Mouse (Mus musculus) forebrain, embryonic 12.5 days (tissue): ENCODE data around the gene Lcn12. TPM values are rescaled to one million over a fixed set of nuclear protein-coding genes. Genes with fewer than 3 reads are reported as not detected.

Experiments used
- ATAC-seq: fragments of 200-750 bp; cut with Nextera tagmentation; 2 replicates; pipeline ENCODE4 v1.8.0; 2017; ENCODE audit warnings: moderate TSS enrichment; ENCODE audit not compliant: low FRiP score
- H3K27ac ChIP-seq: fragments of 300-500 bp; sonication (generic); 2 replicates; pipeline ENCODE4 v1.5.1; 2016; ENCODE audit warnings: mild to moderate bottlenecking
- H3K27me3 ChIP-seq: fragments of 300-500 bp; sonication (generic); 2 replicates; pipeline ENCODE4 v1.6.1; 2016; ENCODE audit warnings: mild to moderate bottlenecking
- H3K36me3 ChIP-seq: fragments of 300-500 bp; sonication (generic); replicated peaks from 2 replicates; pipeline ENCODE4 v1.6.1; 2016; ENCODE audit warnings: mild to moderate bottlenecking
- H3K4me1 ChIP-seq: fragments of 300-500 bp; sonication (generic); 2 replicates; pipeline ENCODE4 v1.6.1; 2016
- H3K4me2 ChIP-seq: fragments of 300-500 bp; sonication (generic); 2 replicates; pipeline ENCODE4 v1.6.1; 2016; ENCODE audit warnings: mild to moderate bottlenecking, moderate library complexity
- H3K4me3 ChIP-seq: fragments of 300-500 bp; sonication (generic); replicated peaks from 2 replicates; pipeline ENCODE4 v1.5.1; 2016; ENCODE audit warnings: mild to moderate bottlenecking
- H3K9ac ChIP-seq: fragments of 300-500 bp; sonication (generic); 2 replicates; pipeline ENCODE4 v1.6.1; 2016; ENCODE audit warnings: mild to moderate bottlenecking
- H3K9me3 ChIP-seq: fragments of 300-500 bp; sonication (generic); 2 replicates; pipeline ENCODE4 v1.6.1; 2016
- WGBS: fragments of 180-500 bp; shearing (Covaris S2); methylation state at CpG from one replicate; pipeline ENCODE4 v1.1.7; 2016; 5-methylcytosine and 5-hydroxymethylcytosine counted together
- microRNA-seq: library from miRNA; unstranded; fragments of <30 nt; microRNA quantifications from one replicate; pipeline ENCODE4, GENCODE M21; 2017
- polyA plus RNA-seq: library from polyadenylated mRNA; unstranded; fragments of >200 nt; fragmentation: Nextera tagmentation; extraction: Ambion mirVana; gene quantifications from 2 replicates; pipeline ENCODE4 v1.2.1, GENCODE M21; 2016

The Lcn12 gene
- polyA plus RNA-seq, 1 experiment from 2014 or later: not detected

- Histone ChIP-seq H3K27me3 (no peaks in the 10 kb centered on the region; the same call in 1 of the 2 replicates), H3K4me3 (no peak overlapping the region), H3K9me3 (no peaks in the 10 kb centered on the region), H3K4me2 (no peak overlapping the region), H3K36me3 (peaks cover 3% of the 10 kb centered on the region), H3K9ac (no peak overlapping the region), H3K27ac (no peak overlapping the region), H3K4me1 (no peaks in the 10 kb centered on the region)
- ATAC-seq: no peak
- WGBS: 61% methylated on average over 1 of the region's 1 CpGs
Observed at GRCm38 (mm10) chr2:25452951-25453350, 40.8 kb downstream of the Lcn12 start.

- no peak overlapping the region for H3K9ac ChIP-seq
- WGBS: 84% methylated on average over 8 of the region's 8 CpGs
- H3K9me3 ChIP-seq: no peaks in the 10 kb centered on the region
- peaks cover 22% of the 10 kb centered on the region for H3K36me3 ChIP-seq
- no peak overlapping the region for H3K27ac ChIP-seq
- no peak overlapping the region for H3K4me2 ChIP-seq
- H3K4me1 ChIP-seq: no peaks in the 10 kb centered on the region
- H3K4me3 ChIP-seq: no peak overlapping the region
- H3K27me3 ChIP-seq: no peaks in the 10 kb centered on the region
- ATAC-seq: no peak
Observed at GRCm38 (mm10) chr2:25450853-25451647, 42.7 kb downstream of the Lcn12 start.

GRCm38 (mm10) chr2:25442682-25443081 is 51.0 kb downstream of the Lcn12 start:
- no peaks in the 10 kb centered on the region for H3K27me3 ChIP-seq
- H3K27ac ChIP-seq: no peak overlapping the region
- H3K4me3 ChIP-seq: no peak overlapping the region
- 97% methylated on average over 14 of the region's 14 CpGs for WGBS
- H3K4me2 ChIP-seq: no peak overlapping the region
- H3K4me1 ChIP-seq: no peaks in the 10 kb centered on the region
- H3K36me3 ChIP-seq: peaks cover 95% of the 10 kb centered on the region
- no peak overlapping the region for H3K9ac ChIP-seq
- ATAC-seq: no peak
- no peaks in the 10 kb centered on the region for H3K9me3 ChIP-seq

DNA sequence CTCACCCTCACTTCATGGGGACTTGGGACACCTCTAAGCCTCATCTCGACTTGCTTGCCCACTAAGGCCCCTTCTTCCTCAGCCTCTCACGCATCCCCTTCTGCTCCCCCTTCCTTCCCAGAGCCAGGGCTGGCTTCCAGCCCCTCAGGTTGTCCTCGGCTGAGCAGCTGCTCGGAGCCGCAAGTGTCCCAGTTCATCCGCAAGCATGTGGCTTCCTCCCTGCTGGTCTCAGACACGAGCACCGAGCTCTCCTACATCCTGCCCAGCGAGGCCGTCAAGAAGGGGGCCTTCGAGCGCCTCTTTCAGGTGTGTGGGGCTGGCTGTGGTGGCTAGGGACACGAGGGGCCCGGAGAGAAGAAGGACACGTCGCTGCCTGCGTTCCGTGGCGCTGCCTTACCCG is 52.6 kb downstream of the Lcn12 start:
- Histone ChIP-seq H3K27ac (no peak overlapping the region), H3K4me1 (no peaks in the 10 kb centered on the region), H3K27me3 (no peaks in the 10 kb centered on the region), H3K4me3 (no peak overlapping the region), H3K36me3 (peaks cover 94% of the 10 kb centered on the region), H3K9me3 (no peaks in the 10 kb centered on the region), H3K9ac (no peak overlapping the region), H3K4me2 (no peak overlapping the region)
- 90% methylated on average over 20 of the region's 20 CpGs for WGBS
- ATAC-seq: no peak

Small RNA genes within 50 kb of the gene (microRNA-seq; reads per million reads assigned to microRNA genes)
- gene Mir3087: not detected

Other genes with a start within 250 kb of the Lcn12 start
- 4.2 and 6.0 TPM in 2 replicates for gene AL732309.1, start 247.0 kb downstream of the Lcn12 start, polyA plus RNA-seq
- gene Tmem203, start 238.5 kb downstream of the Lcn12 start, polyA plus RNA-seq: 17.6 and 18.1 TPM in 2 replicates
- gene Tprn, start 231.3 kb downstream of the Lcn12 start, polyA plus RNA-seq: 9.3 and 10.0 TPM in 2 replicates
- gene Ssna1, start 221.5 kb downstream of the Lcn12 start, polyA plus RNA-seq: 207 and 224 TPM in 2 replicates
- 134 and 141 TPM in 2 replicates for gene Anapc2, start 221.4 kb downstream of the Lcn12 start, polyA plus RNA-seq
- gene Tmem210, start 205.8 kb downstream of the Lcn12 start, polyA plus RNA-seq: not detected in 2 replicates
- not detected in 2 replicates for gene Lrrc26, start 204.0 kb downstream of the Lcn12 start, polyA plus RNA-seq
- gene Grin1, start 174.7 kb downstream of the Lcn12 start, polyA plus RNA-seq: 2.2 and 5.6 TPM in 2 replicates
- 74.8 and 80.8 TPM in 2 replicates for gene Man1b1, start 161.6 kb downstream of the Lcn12 start, polyA plus RNA-seq
- 18.0 and 19.9 TPM in 2 replicates for gene Dpp7, start 137.6 kb downstream of the Lcn12 start, polyA plus RNA-seq
- gene Uap1l1, start 128.2 kb downstream of the Lcn12 start, polyA plus RNA-seq: 4.0 and 4.3 TPM in 2 replicates
- gene Sapcd2, start 121.6 kb downstream of the Lcn12 start, polyA plus RNA-seq: 60.8 and 67.8 TPM in 2 replicates
- 0.22 TPM in 1 of 2 replicates, not detected in the other for gene Entpd2, start 98.0 kb downstream of the Lcn12 start, polyA plus RNA-seq
- 192 and 198 TPM in 2 replicates for gene Npdc1, start 94.6 kb downstream of the Lcn12 start, polyA plus RNA-seq
- 0.14 TPM in 1 of 2 replicates, not detected in the other for gene Fut7, start 70.6 kb downstream of the Lcn12 start, polyA plus RNA-seq
- 10.9 and 12.5 TPM in 2 replicates for gene Abca2, start 65.2 kb downstream of the Lcn12 start, polyA plus RNA-seq
- 1.1 and 2.0 TPM in 2 replicates for gene Clic3, start 37.1 kb downstream of the Lcn12 start, polyA plus RNA-seq
- 34.5 and 39.1 TPM in 2 replicates for gene Paxx, start 32.8 kb downstream of the Lcn12 start, polyA plus RNA-seq
- 0.69 and 1.3 TPM in 2 replicates for gene Ptgds, start 23.9 kb downstream of the Lcn12 start, polyA plus RNA-seq
- gene Fbxw5, start 6.8 kb upstream of the Lcn12 start, polyA plus RNA-seq: 102 and 110 TPM in 2 replicates
- 4.7 and 5.4 TPM in 2 replicates for gene C8g, start 7.8 kb upstream of the Lcn12 start, polyA plus RNA-seq
- gene Traf2, start 53.0 kb upstream of the Lcn12 start, polyA plus RNA-seq: 33.8 and 36.8 TPM in 2 replicates
- 332 and 360 TPM in 2 replicates for gene Edf1, start 63.9 kb upstream of the Lcn12 start, polyA plus RNA-seq
- 5.2 and 5.9 TPM in 2 replicates for gene Mamdc4, start 80.9 kb upstream of the Lcn12 start, polyA plus RNA-seq
- gene Phpt1, start 81.3 kb upstream of the Lcn12 start, polyA plus RNA-seq: 154 and 158 TPM in 2 replicates
- gene Ajm1, start 87.8 kb upstream of the Lcn12 start, polyA plus RNA-seq: 0.91 and 1.5 TPM in 2 replicates
- 76.6 and 76.8 TPM in 2 replicates for gene Rabl6, start 114.6 kb upstream of the Lcn12 start, polyA plus RNA-seq
- 0.22 and 0.23 TPM in 2 replicates for gene Ccdc183, start 123.8 kb upstream of the Lcn12 start, polyA plus RNA-seq
- 13.2 and 13.4 TPM in 2 replicates for gene Tmem141, start 128.1 kb upstream of the Lcn12 start, polyA plus RNA-seq
- 0.83 and 0.88 TPM in 2 replicates for gene Fcna, start 134.1 kb upstream of the Lcn12 start, polyA plus RNA-seq
- not detected in 2 replicates for gene Lcn8, start 159.2 kb upstream of the Lcn12 start, polyA plus RNA-seq
- gene Lcn5, start 164.0 kb upstream of the Lcn12 start, polyA plus RNA-seq: not detected in 2 replicates
- gene Lcn6, start 182.9 kb upstream of the Lcn12 start, polyA plus RNA-seq: not detected in 2 replicates
- not detected in 2 replicates for gene Lcn10, start 188.8 kb upstream of the Lcn12 start, polyA plus RNA-seq
- gene Obp2a, start 206.1 kb upstream of the Lcn12 start, polyA plus RNA-seq: not detected in 2 replicates
- 81.0 and 81.8 TPM in 2 replicates for gene Bmyc, start 212.8 kb upstream of the Lcn12 start, polyA plus RNA-seq
- gene Obp2b, start 243.1 kb upstream of the Lcn12 start, polyA plus RNA-seq: not detected in 2 replicates